Comparison of ENCODE assay signal across 19 mouse cellular contexts in genomic region chr9:57271081-57271480, GRCm38 (mm10). TPM values are rescaled to one million over a fixed set of nuclear protein-coding genes. Genes with fewer than 3 reads are reported as not detected.
"Had no signal": no experiment of that assay in that cellular context is flagged by ENCODE, and none has a peak within 500 bp of the region (broad histone marks: within the 10 kb centered on the region; RNA-seq: fewer than 3 reads in every experiment).

No protein-coding gene starts in this region.

- ATAC-seq: liver, embryonic 12.5 days; midbrain, embryonic 16.5 days had no signal

- DNase-seq: kidney, postnatal 14 days; lung, embryonic 14.5 days; lung, postnatal 14 days; right cerebral cortex, postnatal 4 days; thymus, adult 2 months; thymus, postnatal 25 days had no signal

- H3K27me3 ChIP-seq: stomach, embryonic 15.5 days had no signal

- H3K36me3 ChIP-seq: limb, embryonic 15.5 days; liver, embryonic 12.5 days; neural tube, embryonic 13.5 days; stomach, embryonic 15.5 days had no signal

- H3K9ac ChIP-seq: limb, embryonic 15.5 days; liver, embryonic 12.5 days; lung, embryonic 14.5 days; neural tube, embryonic 13.5 days; stomach, embryonic 15.5 days had no signal

- H3K4me3 ChIP-seq: limb, embryonic 15.5 days; liver, embryonic 12.5 days; neural tube, embryonic 13.5 days; stomach, embryonic 15.5 days had no signal

- H3K4me2 ChIP-seq: limb, embryonic 15.5 days; liver, embryonic 12.5 days; lung, embryonic 14.5 days; midbrain, embryonic 11.5 days; neural tube, embryonic 13.5 days; stomach, embryonic 15.5 days had no signal

- H3K9me3 ChIP-seq: limb, embryonic 15.5 days; liver, embryonic 12.5 days; megakaryocyte, embryonic 14.5 days; neural tube, embryonic 13.5 days; stomach, embryonic 15.5 days had no signal

- H3K27ac ChIP-seq: limb, embryonic 15.5 days; liver, embryonic 12.5 days; macrophage; neural tube, embryonic 13.5 days; stomach, embryonic 15.5 days had no signal

RNA-seq across cellular contexts. Expression of gene Trcg1, which starts 34.7 kb away (rescaled TPM):
- polyA plus RNA-seq: large intestine, adult 2 months; limb, embryonic 11.5 days; limb, embryonic 15.5 days; liver, embryonic 12.5 days; liver, embryonic 16.5 days; lung, embryonic 14.5 days; macrophage; midbrain, embryonic 11.5 days; midbrain, embryonic 16.5 days; neural tube, embryonic 13.5 days; spleen, adult 2 months; urinary bladder, adult 2 months had no signal
